Mouse (Mus musculus) intestine, embryonic 14.5 days (tissue): ENCODE data around the gene Fam199x. TPM values are rescaled to one million over a fixed set of nuclear protein-coding genes. Genes with fewer than 3 reads are reported as not detected.

Source experiments
- ATAC-seq: fragments of 200-750 bp; cut with Nextera tagmentation; replicated peaks from 2 replicates; pipeline ENCODE4 v1.8.0; 2017; ENCODE audit warnings: low read depth, moderate number of reproducible peaks, moderate TSS enrichment, moderate library complexity; ENCODE audit not compliant: low FRiP score, low TSS enrichment
- DNase-seq: peaks from one replicate; pipeline ENCODE4 v3.0.0-alpha.2; 2018; ENCODE audit warnings: low spot score
- H3K27ac ChIP-seq: fragments of 300-500 bp; sonication (generic); 2 replicates; pipeline ENCODE4 v1.5.1; 2014; ENCODE audit warnings: low read depth, mild to moderate bottlenecking, control low read depth
- H3K27me3 ChIP-seq: fragments of 300-500 bp; sonication (generic); replicated peaks from 2 replicates; pipeline ENCODE4 v1.6.1; 2014; ENCODE audit warnings: low read length, control low read depth; ENCODE audit not compliant: control insufficient read depth, insufficient read depth
- H3K36me3 ChIP-seq: fragments of 300-500 bp; sonication (generic); 2 replicates; pipeline ENCODE4 v1.6.1; 2014; ENCODE audit warnings: low read length, control low read depth; ENCODE audit not compliant: control insufficient read depth, insufficient read depth
- H3K4me1 ChIP-seq: fragments of 300-500 bp; sonication (generic); replicated peaks from 2 replicates; pipeline ENCODE4 v1.6.1; 2014; ENCODE audit warnings: low read length, control low read depth, mixed read lengths; ENCODE audit not compliant: control insufficient read depth, insufficient read depth
- H3K4me2 ChIP-seq: fragments of 300-500 bp; sonication (generic); 2 replicates; pipeline ENCODE4 v1.6.1; 2014; ENCODE audit warnings: low read length
- H3K4me3 ChIP-seq: fragments of 300-500 bp; sonication (generic); 2 replicates; pipeline ENCODE4 v1.5.1; 2014; ENCODE audit warnings: low read depth, low read length, control low read depth, mixed read lengths
- H3K9ac ChIP-seq: fragments of 300-500 bp; sonication (generic); 2 replicates; pipeline ENCODE4 v1.6.1; 2014; ENCODE audit warnings: mild to moderate bottlenecking, low read length
- H3K9me3 ChIP-seq: fragments of 300-500 bp; sonication (generic); 2 replicates; pipeline ENCODE4 v1.6.1; 2016; ENCODE audit warnings: low read length, control low read depth; ENCODE audit not compliant: control insufficient read depth
- WGBS: fragments of 180-500 bp; shearing (Covaris S2); extraction: QIAGEN DNeasy Blood & Tissue Kit; methylation state at CpG from one replicate; pipeline ENCODE4 v1.1.7; 2014; 5-methylcytosine and 5-hydroxymethylcytosine counted together
- polyA plus RNA-seq: library from polyadenylated mRNA; unstranded; fragments of >200 nt; fragmentation: Nextera tagmentation; extraction: Ambion mirVana; gene quantifications from 2 replicates; pipeline ENCODE4 v1.2.1, GENCODE M21; 2014

Fam199x gene
- polyA plus RNA-seq = 8.7 and 9.0 TPM in 2 replicates

GRCm38 (mm10) chrX:137049425-137050225 is at the start of gene Fam199x:
Gene Fam199x, plus strand, starts transcription at chrX:137049594.
- Histone ChIP-seq H3K9me3 (no peaks in the 10 kb centered on the region), H3K27me3 (no peaks in the 10 kb centered on the region), H3K4me3 (peak within 1 kb of the TSS; percentile 63), H3K27ac (no peak within 1 kb of the TSS), H3K9ac (peak within 1 kb of the TSS; percentile 55), H3K4me2 (peak within 1 kb of the TSS; percentile 54), H3K4me1 (no peaks in the 10 kb centered on the region; the same call in 1 of the 2 replicates), H3K36me3 (no peaks in the 10 kb centered on the region)
- peak; percentile 92 for ATAC-seq
- WGBS = 22% methylated on average over 39 of the region's 62 CpGs
- peak; percentile 76 for DNase-seq

- no peak overlapping the region for H3K9ac ChIP-seq
- H3K4me2 ChIP-seq = no peak overlapping the region
- no peak overlapping the region for H3K4me3 ChIP-seq
- H3K36me3 ChIP-seq = 0 out of 2 replicates have a peak, but pooled peaks cover 3% of the 10 kb centered on the region
- no peak overlapping the region for H3K27ac ChIP-seq
- no peaks in the 10 kb centered on the region for H3K27me3 ChIP-seq
- 51% methylated on average over 6 of the region's 6 CpGs for WGBS
- no peak for ATAC-seq
- no peak for DNase-seq
- no peaks in the 10 kb centered on the region for H3K9me3 ChIP-seq
- H3K4me1 ChIP-seq = no peaks in the 10 kb centered on the region
Measured at GRCm38 (mm10) chrX:137015099-137015709, 34.2 kb upstream of the Fam199x start.

GRCm38 (mm10) chrX:137017668-137018067 is 31.7 kb upstream of the Fam199x start:
- no peak for ATAC-seq

GRCm38 (mm10) chrX:137019310-137019709 is 30.1 kb upstream of the Fam199x start:
- Histone ChIP-seq H3K4me1 (no peaks in the 10 kb centered on the region), H3K4me3 (no peak overlapping the region), H3K27ac (no peak overlapping the region), H3K9ac (no peak overlapping the region), H3K4me2 (no peak overlapping the region), H3K27me3 (no peaks in the 10 kb centered on the region), H3K9me3 (no peaks in the 10 kb centered on the region), H3K36me3 (no peaks in the 10 kb centered on the region)
- 21% methylated on average over 1 of the region's 1 CpGs for WGBS
- DNase-seq (peak; percentile 68), ATAC-seq (no peak)

More at GRCm38 (mm10) chrX:137017668-137018067, 31.7 kb upstream of the Fam199x start:
- Histone ChIP-seq H3K4me2 (no peak overlapping the region), H3K36me3 (no peaks in the 10 kb centered on the region), H3K27me3 (no peaks in the 10 kb centered on the region), H3K9ac (no peak overlapping the region), H3K4me1 (no peaks in the 10 kb centered on the region), H3K9me3 (no peaks in the 10 kb centered on the region), H3K27ac (no peak overlapping the region), H3K4me3 (no peak overlapping the region)
- 81% methylated on average over 1 of the region's 1 CpGs for WGBS
- DNase-seq = no peak

- Histone ChIP-seq H3K4me1 (no peaks in the 10 kb centered on the region), H3K9ac (no peak overlapping the region), H3K4me2 (no peak overlapping the region), H3K27me3 (no peaks in the 10 kb centered on the region), H3K9me3 (no peaks in the 10 kb centered on the region), H3K27ac (no peak overlapping the region), H3K36me3 (peaks cover 4% of the 10 kb centered on the region; the same call in 1 of the 2 replicates), H3K4me3 (no peak overlapping the region)
- 88% methylated on average over 8 of the region's 8 CpGs for WGBS
- ATAC-seq (no peak), DNase-seq (no peak)
Measured at GRCm38 (mm10) chrX:137030916-137031315, 18.5 kb upstream of the Fam199x start.

GRCm38 (mm10) chrX:137031726-137032125 is 17.7 kb upstream of the Fam199x start:
- Histone ChIP-seq H3K4me2 (no peak overlapping the region), H3K27me3 (no peaks in the 10 kb centered on the region), H3K27ac (no peak overlapping the region), H3K9me3 (no peaks in the 10 kb centered on the region), H3K4me1 (no peaks in the 10 kb centered on the region), H3K4me3 (no peak overlapping the region), H3K36me3 (peaks cover 4% of the 10 kb centered on the region; the same call in 1 of the 2 replicates), H3K9ac (no peak overlapping the region)
- WGBS = 90% methylated on average over 5 of the region's 5 CpGs
- no peak for DNase-seq
- no peak for ATAC-seq

- H3K36me3 ChIP-seq = no peaks in the 10 kb centered on the region
- H3K9me3 ChIP-seq = no peaks in the 10 kb centered on the region
- no peaks in the 10 kb centered on the region; the same call in 1 of the 2 replicates for H3K4me1 ChIP-seq
- no peak overlapping the region for H3K4me3 ChIP-seq
- DNase-seq (no peak), ATAC-seq (no peak)
- H3K27me3 ChIP-seq = no peaks in the 10 kb centered on the region
- no peak overlapping the region for H3K9ac ChIP-seq
- H3K4me2 ChIP-seq = no peak overlapping the region
- WGBS = 78% methylated on average over 4 of the region's 4 CpGs
- no peak overlapping the region for H3K27ac ChIP-seq
Measured at GRCm38 (mm10) chrX:137034322-137034721, 15.1 kb upstream of the Fam199x start.

GRCm38 (mm10) chrX:137037470-137037999 is 11.9 kb upstream of the Fam199x start:
- ATAC-seq = no peak; the same call in 1 of the 2 replicates
- peak overlapping the region; percentile 50 for H3K4me3 ChIP-seq
- 14% methylated on average over 12 of the region's 12 CpGs for WGBS

More at GRCm38 (mm10) chrX:137037470-137037999, 11.9 kb upstream of the Fam199x start:
- Histone ChIP-seq H3K4me1 (no peaks in the 10 kb centered on the region; the same call in 1 of the 2 replicates), H3K27me3 (no peaks in the 10 kb centered on the region), H3K9ac (peak overlapping the region; percentile 63), H3K9me3 (no peaks in the 10 kb centered on the region), H3K4me2 (peak overlapping the region; percentile 59), H3K36me3 (no peaks in the 10 kb centered on the region), H3K27ac (peak overlapping the region; percentile 87; the same call in 1 of the 2 replicates)
- DNase-seq = no peak
